Mouse (Mus musculus): ENCODE data around the gene Sacm1l. TPM values are rescaled to one million over a fixed set of nuclear protein-coding genes. Genes with fewer than 3 reads are reported as not detected.

Sacm1l gene
- polyA plus RNA-seq, 1 experiment from 2014 or later: 53.4 TPM

DNA sequence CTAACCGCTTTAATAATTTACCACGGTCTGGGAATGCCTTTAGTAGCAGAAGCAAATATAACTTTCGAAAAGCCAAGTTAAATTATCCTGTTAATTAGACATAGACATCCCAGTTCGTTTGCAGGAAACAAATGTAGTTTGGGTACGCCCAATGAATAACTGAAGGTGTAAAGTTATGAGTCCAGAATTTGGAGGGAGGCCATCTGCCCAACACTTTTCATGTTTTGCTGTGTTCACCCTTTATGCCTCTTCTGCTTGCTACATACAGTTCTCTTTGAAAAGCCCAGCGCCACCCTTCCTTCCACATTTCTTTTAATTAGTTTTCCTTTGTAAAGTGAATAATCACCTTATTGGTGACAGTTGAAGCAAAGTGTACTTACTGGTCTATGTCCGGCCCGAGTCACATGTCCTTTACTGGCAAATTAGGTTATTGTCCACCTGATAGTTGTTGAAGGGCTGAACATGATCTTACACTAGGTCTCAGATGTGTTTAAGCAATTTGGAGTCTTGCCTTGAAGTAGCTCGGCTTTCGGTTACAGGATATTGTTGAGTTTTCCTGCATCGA is 1.1 kb downstream of the Sacm1l start:
- Histone ChIP-seq H3K36me3 (no peaks in the 10 kb centered on the region), H3K27me3 (no peaks in the 10 kb centered on the region), H3K4me2 (replicated peaks) (peak overlapping the region; percentile 57), H3K9ac (peak overlapping the region; percentile 84), H3K9me3 (replicated peaks) (no peaks in the 10 kb centered on the region), H3K4me3 (peak overlapping the region; percentile 80), H3K4me1 (peaks cover 19% of the 10 kb centered on the region), H3K27ac (peak overlapping the region; percentile 95; the same call in 1 of the 2 replicates)
- no peak for ATAC-seq (ENCODE audit: low FRiP score)
- WGBS: 51% methylated on average over 11 of the region's 11 CpGs

DNA sequence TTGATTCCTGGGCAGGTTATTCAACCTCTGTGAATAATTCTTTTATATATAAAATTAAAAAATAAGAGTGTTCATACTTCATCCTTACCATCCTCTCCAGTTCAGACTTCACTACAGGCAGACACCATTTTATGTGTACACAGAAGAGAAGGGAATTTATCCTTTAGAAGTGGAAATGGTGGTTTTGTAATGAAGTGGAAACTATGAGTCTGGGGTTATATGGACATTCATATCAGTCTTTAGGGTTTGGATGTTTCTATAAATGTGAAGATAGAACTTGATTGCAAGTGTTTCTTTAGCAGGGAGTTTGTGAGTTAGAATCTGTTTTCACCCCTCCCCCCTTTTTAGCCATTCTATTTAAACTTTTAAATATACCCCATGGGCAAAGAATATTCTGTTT is 1.7 kb downstream of the Sacm1l start:
- no peaks in the 10 kb centered on the region for H3K9me3 ChIP-seq (replicated peaks)
- H3K4me2 ChIP-seq (replicated peaks): peak overlapping the region; percentile 57
- no peaks in the 10 kb centered on the region for H3K36me3 ChIP-seq
- peaks cover 19% of the 10 kb centered on the region for H3K4me1 ChIP-seq
- no peak for ATAC-seq (ENCODE audit: low FRiP score)
- H3K27ac ChIP-seq: no peak overlapping the region
- H3K9ac ChIP-seq: peak overlapping the region; percentile 84; the same call in 1 of the 2 replicates
- no peaks in the 10 kb centered on the region for H3K27me3 ChIP-seq
- H3K4me3 ChIP-seq: peak overlapping the region; percentile 80; the same call in 1 of the 2 replicates

DNA sequence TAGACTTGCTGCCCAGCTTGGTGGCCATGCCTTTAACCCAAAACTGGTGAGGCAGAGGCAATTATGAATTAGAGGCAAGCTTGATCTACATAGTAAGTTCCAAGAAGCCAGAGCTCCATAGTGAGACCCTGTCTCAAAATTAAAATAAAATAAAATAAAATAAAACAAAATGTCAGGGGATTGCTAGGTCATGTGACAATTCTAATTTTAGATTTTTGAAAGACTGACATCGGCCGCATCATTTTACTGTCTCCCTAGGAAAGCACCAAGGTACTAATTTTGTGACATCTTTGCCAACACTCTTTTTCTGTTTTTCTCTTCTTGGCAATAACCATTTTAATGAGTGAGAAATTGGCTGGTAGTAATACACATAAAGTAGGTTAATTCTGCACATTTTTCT is 7.1 kb downstream of the Sacm1l start:
- Histone ChIP-seq H3K9me3 (replicated peaks) (no peaks in the 10 kb centered on the region), H3K9ac (no peak overlapping the region), H3K27ac (no peak overlapping the region), H3K36me3 (no peaks in the 10 kb centered on the region), H3K4me3 (no peak overlapping the region), H3K4me2 (replicated peaks) (no peak overlapping the region), H3K4me1 (peaks cover under 1% of the 10 kb centered on the region), H3K27me3 (no peaks in the 10 kb centered on the region)
- 98% methylated on average over 2 of the region's 2 CpGs for WGBS
- ATAC-seq (ENCODE audit: low FRiP score): no peak

DNA sequence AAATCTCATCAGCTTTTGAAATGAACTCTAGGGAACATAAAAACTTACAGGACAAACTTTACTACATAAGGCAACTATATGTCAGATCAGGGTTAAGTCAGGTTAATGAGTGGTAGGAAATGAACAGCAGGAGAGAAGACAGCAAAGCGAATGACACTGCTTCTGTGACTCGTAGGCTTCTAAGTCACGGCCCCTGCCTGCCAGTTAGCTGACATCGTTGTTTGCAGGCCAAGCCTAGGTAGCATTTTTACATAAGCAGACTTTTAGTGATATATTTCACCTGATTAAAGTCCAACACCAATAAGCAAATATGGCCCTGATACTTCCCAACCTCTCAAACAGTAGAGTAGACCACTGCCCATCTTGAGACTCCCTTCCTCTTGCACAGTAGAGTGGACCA is 8.6 kb downstream of the Sacm1l start:
- H3K9me3 ChIP-seq (replicated peaks): no peaks in the 10 kb centered on the region
- no peak overlapping the region for H3K9ac ChIP-seq
- ATAC-seq (ENCODE audit: low FRiP score): no peak
- no peak overlapping the region for H3K4me3 ChIP-seq
- no peaks in the 10 kb centered on the region for H3K27me3 ChIP-seq
- H3K27ac ChIP-seq: no peak overlapping the region
- H3K36me3 ChIP-seq: 0 out of 2 replicates have a peak, but pooled peaks cover under 1% of the 10 kb centered on the region
- no peaks in the 10 kb centered on the region for H3K4me1 ChIP-seq
- no peak overlapping the region for H3K4me2 ChIP-seq (replicated peaks)
- WGBS: 64% methylated on average over 4 of the region's 4 CpGs

DNA sequence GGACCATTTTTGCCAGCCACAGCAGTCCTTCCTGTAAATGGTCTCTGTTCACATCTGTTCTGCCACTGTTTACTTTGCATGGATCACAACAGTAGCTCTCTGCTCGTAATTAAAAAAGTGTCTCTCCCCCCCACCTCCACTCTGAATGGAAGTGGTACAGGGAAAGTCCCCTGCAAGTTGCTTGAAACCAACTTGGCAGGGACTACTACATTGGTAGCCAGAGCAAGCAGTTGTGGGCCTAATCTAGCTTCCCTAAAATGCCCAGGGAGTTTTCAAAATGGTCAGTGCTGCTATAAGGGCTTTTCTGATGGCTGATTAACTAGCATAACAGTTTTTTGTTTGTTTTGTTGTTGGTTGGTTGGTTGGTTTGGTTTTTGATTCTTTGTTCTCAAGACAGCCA is 9.5 kb downstream of the Sacm1l start:
- H3K4me1 ChIP-seq: no peaks in the 10 kb centered on the region
- WGBS: 71% methylated on average over 1 of the region's 1 CpGs
- no peak overlapping the region for H3K9ac ChIP-seq
- no peak overlapping the region for H3K4me2 ChIP-seq (replicated peaks)
- H3K27ac ChIP-seq: no peak overlapping the region
- ATAC-seq (ENCODE audit: low FRiP score): no peak
- no peaks in the 10 kb centered on the region for H3K9me3 ChIP-seq (replicated peaks)
- H3K27me3 ChIP-seq: no peaks in the 10 kb centered on the region
- peaks cover 9% of the 10 kb centered on the region; the same call in 1 of the 2 replicates for H3K36me3 ChIP-seq
- H3K4me3 ChIP-seq: no peak overlapping the region

DNA sequence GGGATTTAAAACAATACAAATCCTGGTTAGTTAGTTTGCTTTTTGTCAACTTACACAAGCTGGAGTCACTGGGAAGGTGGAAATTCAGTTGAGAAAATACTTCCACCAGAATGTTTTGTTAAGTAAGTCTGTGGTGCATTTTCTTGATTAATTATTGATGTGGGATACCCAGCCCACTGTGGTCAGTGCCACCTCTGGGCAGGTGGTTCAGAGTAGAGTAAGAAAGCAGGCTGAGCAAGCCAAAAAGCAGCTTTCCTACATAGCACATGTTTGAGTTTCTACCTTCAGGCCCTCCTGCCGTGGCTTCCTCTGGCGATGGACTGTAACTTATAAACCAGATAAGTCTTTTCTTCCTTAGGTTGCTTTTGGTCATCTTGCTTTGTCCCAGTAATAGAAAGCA is 10.3 kb downstream of the Sacm1l start:
- H3K4me3 ChIP-seq: no peak overlapping the region
- 86% methylated on average over 2 of the region's 2 CpGs for WGBS
- H3K27ac ChIP-seq: no peak overlapping the region
- H3K9ac ChIP-seq: no peak overlapping the region
- no peak for ATAC-seq (ENCODE audit: low FRiP score)
- no peaks in the 10 kb centered on the region for H3K27me3 ChIP-seq
- H3K4me1 ChIP-seq: no peaks in the 10 kb centered on the region
- no peak overlapping the region for H3K4me2 ChIP-seq (replicated peaks)
- H3K9me3 ChIP-seq (replicated peaks): no peaks in the 10 kb centered on the region
- H3K36me3 ChIP-seq: peaks cover 9% of the 10 kb centered on the region; the same call in 1 of the 2 replicates

DNA sequence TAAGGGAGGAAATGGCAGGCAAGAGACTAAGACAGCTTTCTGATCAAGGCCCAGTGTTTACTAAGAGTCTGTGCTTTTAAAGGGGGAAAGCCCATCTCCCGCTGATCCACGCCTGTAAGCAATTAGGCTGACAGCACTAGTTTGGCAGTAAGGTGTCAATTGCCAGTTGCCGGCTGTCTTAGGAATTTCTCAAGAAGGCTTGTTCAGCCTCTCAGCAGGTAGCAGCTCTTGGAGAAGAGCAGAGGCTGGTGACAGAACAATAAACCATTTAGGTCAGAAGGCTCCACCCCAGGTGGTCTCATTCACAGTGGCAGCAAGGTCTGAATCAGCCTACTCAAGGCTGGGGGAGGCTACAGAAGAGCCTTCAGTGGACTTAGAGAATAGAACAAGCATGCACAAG is 25.0 kb downstream of the Sacm1l start:
- H3K9ac ChIP-seq: no peak overlapping the region
- peaks cover 70% of the 10 kb centered on the region for H3K36me3 ChIP-seq
- H3K4me3 ChIP-seq: no peak overlapping the region
- H3K27me3 ChIP-seq: no peaks in the 10 kb centered on the region
- no peak overlapping the region for H3K4me2 ChIP-seq (replicated peaks)
- peaks cover 3% of the 10 kb centered on the region for H3K4me1 ChIP-seq
- 7% methylated on average over 3 of the region's 3 CpGs for WGBS
- no peak overlapping the region for H3K27ac ChIP-seq
- ATAC-seq (ENCODE audit: low FRiP score): no peak
- H3K9me3 ChIP-seq (replicated peaks): no peaks in the 10 kb centered on the region

DNA sequence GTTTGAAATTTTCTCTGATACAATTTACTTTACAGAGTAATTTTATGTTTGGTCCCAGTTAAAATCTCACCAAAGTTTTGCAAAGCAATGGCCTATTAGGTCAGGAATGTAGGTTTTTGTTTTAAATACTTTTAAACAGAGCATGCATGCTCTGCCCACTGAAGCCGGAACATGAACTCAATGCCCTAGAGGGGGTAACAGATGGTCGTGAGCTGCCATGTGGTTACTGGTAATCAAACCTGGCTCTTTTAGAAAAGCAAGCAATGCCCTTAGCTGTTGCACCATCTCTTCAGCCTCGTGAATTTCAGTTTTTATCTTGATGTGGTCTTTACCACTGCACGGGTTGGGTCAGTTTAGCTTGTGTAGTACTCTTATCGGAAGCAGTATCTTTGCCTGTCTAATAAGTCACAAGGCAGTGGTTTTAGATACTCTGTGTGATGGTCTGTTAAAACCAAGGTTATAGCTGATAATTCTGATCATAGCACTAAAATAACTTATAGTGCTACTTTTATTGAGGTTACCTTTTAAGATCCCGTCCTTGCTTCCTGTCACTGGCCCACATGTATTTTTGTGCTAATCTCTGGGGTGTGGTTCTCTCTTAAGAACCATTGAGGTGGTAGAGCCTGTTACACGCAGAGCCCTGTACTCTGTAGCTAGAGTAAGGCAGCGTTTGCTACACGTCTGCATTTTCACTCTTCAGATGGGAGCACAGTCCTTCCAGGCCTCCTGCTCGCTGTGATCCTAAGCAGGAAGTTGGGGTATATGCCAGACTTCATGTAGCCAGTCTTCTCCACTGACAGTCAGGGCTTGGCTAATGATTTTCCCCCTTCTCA is 48.0 kb downstream of the Sacm1l start:
- Histone ChIP-seq H3K4me3 (no peak overlapping the region), H3K27me3 (no peaks in the 10 kb centered on the region), H3K4me1 (no peaks in the 10 kb centered on the region), H3K9me3 (replicated peaks) (no peaks in the 10 kb centered on the region), H3K36me3 (peaks cover 17% of the 10 kb centered on the region), H3K4me2 (replicated peaks) (no peak overlapping the region), H3K9ac (no peak overlapping the region), H3K27ac (no peak overlapping the region)
- WGBS: 84% methylated on average over 10 of the region's 10 CpGs
- ATAC-seq (ENCODE audit: low FRiP score): no peak

DNA sequence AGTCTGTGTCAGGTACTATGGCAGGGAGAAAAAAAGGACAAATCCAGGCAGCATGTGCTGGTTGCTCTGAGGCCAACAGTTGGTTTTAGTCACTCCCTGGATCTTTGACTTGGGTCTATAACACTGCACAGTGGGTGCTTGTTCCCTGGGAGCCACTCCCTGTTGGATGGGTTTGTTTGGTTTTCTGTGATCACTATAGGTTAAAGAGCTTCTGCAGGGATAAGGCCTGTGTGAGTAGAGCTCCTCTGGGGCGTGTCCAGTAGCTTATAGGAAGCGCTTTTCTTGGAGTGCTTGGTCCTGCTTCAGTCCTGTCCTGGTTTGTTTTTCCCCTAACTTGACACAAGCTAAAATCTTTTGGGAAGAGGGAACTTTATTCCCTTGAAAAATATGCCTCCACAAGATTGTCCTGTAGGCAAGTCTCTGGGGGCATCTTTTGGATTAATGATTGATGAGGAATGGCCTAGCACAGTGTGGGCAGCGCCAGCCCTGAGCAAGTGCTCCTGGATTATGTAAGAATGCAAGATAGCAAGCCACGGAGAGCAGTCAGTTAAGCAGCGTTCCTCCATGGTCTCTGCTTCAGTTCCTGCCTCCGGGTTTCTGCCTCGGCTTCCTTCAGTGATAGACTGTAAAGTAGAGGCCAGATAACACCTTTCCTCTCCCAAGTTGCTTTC is 59.8 kb downstream of the Sacm1l start:
- no peaks in the 10 kb centered on the region for H3K27me3 ChIP-seq
- 78% methylated on average over 7 of the region's 7 CpGs for WGBS

DNA sequence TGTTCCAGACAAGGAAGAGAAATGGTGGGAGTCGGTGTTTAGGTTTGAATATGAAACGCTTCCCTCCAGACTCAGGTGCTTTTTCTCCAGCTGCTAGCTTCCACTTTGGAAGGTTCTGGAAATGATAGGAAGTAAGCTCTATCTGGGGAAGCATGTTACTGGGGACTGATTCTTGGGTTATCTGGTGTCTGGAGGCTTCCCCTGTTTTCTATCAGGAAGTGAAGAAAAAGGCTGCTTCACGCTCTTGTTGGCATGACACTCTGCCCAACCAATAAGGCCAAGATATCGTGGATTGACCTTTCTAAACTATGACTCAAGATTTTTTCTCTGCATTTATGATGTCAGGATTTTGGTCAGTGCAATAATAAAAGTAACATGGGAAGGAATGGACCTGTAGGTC is 65.6 kb downstream of the Sacm1l start:
- Histone ChIP-seq H3K4me2 (replicated peaks) (no peak overlapping the region), H3K9ac (no peak overlapping the region), H3K36me3 (peaks cover 19% of the 10 kb centered on the region), H3K27me3 (no peaks in the 10 kb centered on the region), H3K4me1 (no peaks in the 10 kb centered on the region), H3K4me3 (no peak overlapping the region), H3K9me3 (replicated peaks) (no peaks in the 10 kb centered on the region), H3K27ac (no peak overlapping the region)
- ATAC-seq (ENCODE audit: low FRiP score): no peak
- 91% methylated on average over 4 of the region's 4 CpGs for WGBS

More for the DNA sequence above, 59.8 kb downstream of the Sacm1l start:
- H3K4me3 ChIP-seq: no peak overlapping the region
- no peaks in the 10 kb centered on the region for H3K4me1 ChIP-seq
- H3K9me3 ChIP-seq (replicated peaks): no peaks in the 10 kb centered on the region
- H3K4me2 ChIP-seq (replicated peaks): no peak overlapping the region
- H3K9ac ChIP-seq: no peak overlapping the region
- no peak for ATAC-seq (ENCODE audit: low FRiP score)
- no peak overlapping the region for H3K27ac ChIP-seq
- H3K36me3 ChIP-seq: peaks cover 31% of the 10 kb centered on the region

DNA sequence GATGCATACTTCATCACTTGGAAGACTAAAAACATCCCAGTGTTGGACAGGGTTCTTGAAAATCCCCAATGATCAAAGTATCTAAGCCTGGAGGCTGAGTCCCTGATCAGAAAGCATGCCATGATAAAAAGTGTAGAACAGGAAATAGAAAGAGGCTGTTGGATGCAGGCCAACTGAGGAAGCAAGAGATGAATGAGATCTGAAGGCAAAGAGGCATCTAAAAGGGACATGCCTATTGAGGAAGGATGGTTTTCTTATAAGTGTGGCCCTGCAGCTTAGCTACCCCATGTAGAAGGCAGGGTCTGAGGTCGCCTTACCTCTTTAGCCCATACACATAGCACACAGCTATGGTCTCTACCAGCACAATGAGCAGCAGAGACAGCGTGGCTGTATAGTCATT is 67.4 kb downstream of the Sacm1l start:
- Histone ChIP-seq H3K27me3 (no peaks in the 10 kb centered on the region), H3K36me3 (peaks cover 19% of the 10 kb centered on the region), H3K4me1 (no peaks in the 10 kb centered on the region), H3K4me3 (no peak overlapping the region), H3K9ac (no peak overlapping the region), H3K27ac (no peak overlapping the region), H3K9me3 (replicated peaks) (no peaks in the 10 kb centered on the region), H3K4me2 (replicated peaks) (no peak overlapping the region)
- ATAC-seq (ENCODE audit: low FRiP score): no peak
- 94% methylated on average over 2 of the region's 2 CpGs for WGBS

DNA sequence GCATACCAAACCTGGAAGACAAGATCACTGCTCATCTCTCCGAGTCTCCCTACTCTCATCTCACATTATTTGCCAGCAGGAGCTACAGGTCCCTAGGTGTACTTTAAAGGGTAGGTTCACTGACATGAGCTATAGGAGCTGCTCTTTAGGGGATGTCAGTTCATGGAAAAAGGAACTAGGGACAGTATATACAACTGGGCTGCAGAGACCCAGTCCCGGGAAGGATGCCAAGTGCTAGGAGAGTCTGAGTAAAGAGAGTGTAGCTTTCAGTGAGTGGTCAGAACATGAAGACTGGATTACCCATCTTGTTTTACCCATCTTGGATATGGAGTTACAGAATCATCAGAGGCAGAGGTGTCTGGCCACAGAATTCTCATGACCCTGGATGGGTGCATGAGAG is 67.8 kb downstream of the Sacm1l start:
- no peak overlapping the region for H3K9ac ChIP-seq
- no peak overlapping the region for H3K4me3 ChIP-seq
- H3K36me3 ChIP-seq: peaks cover 19% of the 10 kb centered on the region
- H3K27ac ChIP-seq: no peak overlapping the region
- H3K4me2 ChIP-seq (replicated peaks): no peak overlapping the region
- H3K4me1 ChIP-seq: no peaks in the 10 kb centered on the region
- no peaks in the 10 kb centered on the region for H3K9me3 ChIP-seq (replicated peaks)
- ATAC-seq (ENCODE audit: low FRiP score): no peak
- 90% methylated on average over 2 of the region's 2 CpGs for WGBS
- H3K27me3 ChIP-seq: no peaks in the 10 kb centered on the region

Measured in hindbrain, embryonic 12.5 days (tissue).